Mouse (Mus musculus) T-helper 2 cell (primary cell): ENCODE measurements around the gene Ddx11.

Experiments
- in situ Hi-C: fragments of 300-600 bp; cut with MboI, MseI; formaldehyde crosslinking; loops from one replicate; pipeline ENCODE4 v1.15.1; 2025; ENCODE audit warnings: high pct_unique_total_duplicates

The Ddx11 gene

DNA sequence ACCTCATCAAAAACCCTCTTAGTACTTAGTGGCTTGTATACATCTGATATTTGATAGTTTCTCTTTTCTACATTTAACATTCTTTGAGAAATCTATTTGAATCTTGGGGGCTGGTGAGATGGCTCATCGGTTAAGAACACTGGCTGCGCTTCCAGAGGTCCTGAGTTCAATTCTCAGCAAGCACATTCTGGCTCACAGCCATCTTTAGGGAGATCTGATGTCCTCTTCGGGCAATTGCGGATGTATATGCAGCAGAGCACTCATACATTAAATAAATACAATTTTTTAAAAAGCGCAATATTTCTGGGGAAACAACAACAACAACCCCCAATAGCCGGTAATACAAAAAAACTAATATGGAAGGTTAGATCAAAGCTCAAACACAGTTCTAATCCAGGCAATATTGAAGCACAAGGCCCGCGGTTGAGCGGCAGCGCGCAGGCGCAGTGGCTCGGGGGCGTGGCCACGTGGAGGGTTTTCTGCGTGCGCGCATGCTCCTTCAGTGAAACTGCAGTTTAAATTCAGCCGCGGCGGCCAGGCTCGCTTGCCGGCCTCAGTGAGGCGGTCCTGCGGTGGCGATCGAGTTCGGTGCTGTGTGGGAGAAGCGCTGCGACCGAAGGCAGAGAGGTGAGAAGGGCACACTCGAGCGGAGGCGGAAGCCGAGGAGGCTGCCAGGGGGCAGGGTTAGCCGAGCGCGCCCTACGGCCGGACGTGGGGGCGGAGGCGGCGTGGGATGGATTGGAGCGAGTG lies at the start of gene Ddx11:
Gene Ddx11, plus strand, starts transcription at position 455 of the 750 bp plus-strand sequence.
- in situ Hi-C loops, result no loop called here

- in situ Hi-C loops, result no loop called here
Observed at GRCm38 (mm10) chr17:66073971-66074370, 49.3 kb upstream of the Ddx11 start.

- in situ Hi-C loops, result no loop called here
Observed at GRCm38 (mm10) chr17:66075827-66076173, 47.5 kb upstream of the Ddx11 start.

- in situ Hi-C loops, result no loop called here
Observed at GRCm38 (mm10) chr17:66076174-66076927, 47.0 kb upstream of the Ddx11 start.

DNA sequence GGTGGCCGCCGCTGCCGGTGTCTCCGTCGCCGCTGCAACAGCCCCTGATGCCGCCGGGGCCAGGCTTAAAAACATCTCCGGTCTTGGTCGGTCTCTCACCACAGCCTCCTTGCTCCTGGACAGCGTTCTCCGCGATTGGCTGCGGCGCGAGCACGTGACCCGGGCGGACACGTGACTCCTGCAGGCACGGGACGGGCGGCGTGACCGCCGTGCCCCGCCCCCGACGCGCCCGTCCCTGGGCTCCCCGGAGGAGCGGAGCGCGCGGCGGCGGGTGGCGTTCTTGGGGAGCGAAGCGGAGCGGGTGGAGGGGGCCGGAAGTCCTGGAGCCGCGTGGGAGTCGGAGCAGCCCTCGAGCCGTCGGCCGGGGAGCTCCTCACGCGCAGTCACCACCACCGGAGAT lies 46.4 kb upstream of the Ddx11 start, which contains the start of gene Ankrd12:
Gene Ankrd12, minus strand, starts transcription at position 156 of the 400 bp plus-strand sequence.
- in situ Hi-C loops, result no loop called here

GRCm38 (mm10) chr17:66077437-66077850 lies 45.9 kb upstream of the Ddx11 start:
- in situ Hi-C loops, result no loop called here

DNA sequence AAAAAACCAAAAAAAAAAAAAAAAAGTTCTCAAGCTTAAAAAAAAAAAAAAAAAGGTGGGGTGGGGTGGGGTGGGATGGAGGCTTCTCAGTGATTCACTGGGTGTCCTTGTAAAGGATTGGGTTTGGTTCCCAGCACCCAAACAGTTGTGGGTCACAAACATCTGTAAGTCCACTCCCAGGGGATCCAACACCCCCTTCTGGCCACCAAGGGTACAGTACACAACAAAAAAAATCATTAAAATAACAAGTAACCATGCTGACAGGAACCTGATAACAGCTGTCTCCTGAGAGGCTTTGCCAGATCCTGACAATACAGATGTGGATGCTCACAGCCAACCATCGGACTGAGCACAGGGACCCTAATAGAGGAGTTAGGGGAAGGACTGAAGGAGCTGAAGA lies 38.8 kb upstream of the Ddx11 start:
- in situ Hi-C loops, result no loop called here

DNA sequence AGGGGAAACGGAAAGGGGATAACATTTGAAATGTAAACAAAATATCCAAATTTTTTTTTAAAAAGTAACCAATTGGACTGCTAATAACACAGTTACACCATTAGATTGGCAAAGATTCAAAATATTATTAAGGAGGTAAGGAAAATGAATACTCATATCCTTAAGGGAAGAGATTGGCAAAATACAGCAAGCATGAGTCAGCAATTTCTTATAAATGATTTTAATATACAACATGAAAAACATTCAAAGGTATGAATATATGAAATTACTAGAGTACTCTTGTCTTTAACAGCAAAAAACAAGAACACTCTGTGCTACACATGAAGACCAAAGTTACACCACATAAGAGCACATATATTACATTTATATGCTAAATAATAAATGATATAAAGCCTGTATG lies 38.3 kb upstream of the Ddx11 start:
- in situ Hi-C loops, result no loop called here

DNA sequence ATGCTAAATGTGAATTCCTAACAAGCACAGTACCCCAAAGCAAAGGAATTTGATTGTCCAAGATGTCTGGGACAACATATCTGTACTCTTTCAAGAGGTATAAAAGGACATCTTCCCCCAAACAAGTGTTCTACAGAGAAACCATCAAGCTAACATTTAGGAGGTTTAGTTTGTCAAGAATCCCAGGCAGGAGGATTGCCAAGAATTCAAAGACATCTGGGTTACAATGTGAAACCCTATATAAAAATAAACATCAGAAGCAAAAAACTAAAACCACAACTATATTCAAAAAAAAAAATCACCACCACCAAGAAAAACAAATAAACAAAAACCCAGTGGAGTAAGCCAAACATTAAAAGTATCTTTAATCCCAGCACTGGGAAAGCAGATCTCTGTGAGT lies 33.1 kb upstream of the Ddx11 start:
- in situ Hi-C loops, result no loop called here

- in situ Hi-C loops, result no loop called here
Observed at GRCm38 (mm10) chr17:66091392-66091791, 31.9 kb upstream of the Ddx11 start.

DNA sequence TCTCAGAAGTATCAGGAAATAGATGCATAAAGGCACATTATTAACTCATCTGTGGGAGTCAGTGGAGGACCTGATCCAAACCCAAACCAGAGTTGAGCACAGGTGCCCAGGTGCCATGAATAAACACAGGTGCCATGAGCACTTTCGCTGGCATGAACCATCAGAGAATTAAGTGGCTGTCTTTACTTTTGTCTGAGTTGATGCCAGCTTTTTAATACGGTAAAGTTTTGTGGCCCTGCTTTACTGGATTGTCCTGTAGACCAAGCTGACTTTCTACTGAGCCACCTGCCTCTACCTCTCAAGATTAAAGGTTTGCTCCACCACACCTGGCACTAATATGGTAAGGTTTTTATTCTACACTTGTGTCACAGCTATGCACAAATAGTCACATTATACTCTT lies 31.3 kb upstream of the Ddx11 start:
- in situ Hi-C loops, result no loop called here

DNA sequence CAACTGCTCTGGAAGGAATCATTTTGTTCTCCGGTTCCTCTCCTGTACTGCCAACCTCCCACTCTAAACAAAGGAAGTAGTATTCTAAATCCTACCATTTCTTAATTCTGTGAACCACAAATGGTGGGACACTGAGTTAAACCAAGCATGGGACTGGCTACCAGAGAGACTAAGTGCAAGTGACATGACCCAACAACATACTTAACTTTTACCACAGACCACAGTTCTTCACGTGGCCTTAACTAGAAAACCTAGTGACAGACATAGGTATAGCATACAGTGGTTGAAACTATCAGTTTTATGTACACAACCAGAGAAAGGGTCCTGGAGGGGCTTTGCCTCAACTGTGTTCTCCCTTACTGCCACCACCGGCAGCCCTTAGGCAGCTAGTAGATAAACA lies 30.7 kb upstream of the Ddx11 start:
- in situ Hi-C loops, result no loop called here

DNA sequence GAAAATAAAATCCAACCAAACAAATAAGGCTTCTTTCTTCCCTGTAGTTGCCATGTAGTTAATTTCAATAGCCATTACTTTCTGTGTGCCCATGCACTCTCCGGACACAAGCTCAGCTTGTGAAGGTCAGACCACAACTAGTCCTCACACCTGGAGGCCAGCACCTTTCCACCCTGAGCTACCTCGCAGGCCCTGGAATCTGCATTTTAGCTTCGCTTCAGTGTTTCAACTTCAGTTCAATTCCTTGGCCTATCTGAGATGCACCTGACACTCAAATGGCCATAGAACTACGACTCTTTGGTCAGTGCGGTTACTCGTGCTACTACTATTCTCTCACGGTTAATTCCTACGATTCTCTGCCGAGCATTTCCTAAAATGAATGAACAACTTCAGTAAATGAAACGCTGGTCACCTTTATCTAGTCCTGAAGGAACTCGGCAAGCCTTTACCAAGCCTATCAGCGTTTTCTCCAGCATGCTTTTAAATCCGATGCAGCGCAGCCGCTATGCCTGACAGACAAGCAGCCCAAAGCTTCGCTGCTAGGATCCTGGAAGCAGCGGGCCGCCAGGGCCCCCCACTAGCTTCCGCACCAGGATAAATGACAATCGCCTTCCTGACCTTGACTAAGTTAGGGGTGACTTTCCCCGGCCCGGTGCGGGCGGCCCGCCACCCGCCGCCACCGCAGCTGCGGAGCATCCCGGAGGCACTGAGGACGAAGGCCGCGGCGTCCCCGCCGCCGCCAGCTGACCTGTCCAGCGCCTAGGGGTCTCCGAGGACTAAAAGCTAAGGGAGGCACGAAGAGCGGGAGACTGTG lies 22.5 kb upstream of the Ddx11 start:
- in situ Hi-C loops, result loop anchor here (5.0 kb wide), 1 partner anchor 153 kb away; no protein-coding TSS in a partner anchor

GRCm38 (mm10) chr17:66101380-66102330 lies 21.7 kb upstream of the Ddx11 start, which contains the start of gene Ndufv2:
Gene Ndufv2, minus strand, starts transcription at chr17:66101559.
- in situ Hi-C loops, result loop anchor here (5.0 kb wide), 1 partner anchor 154 kb away; no protein-coding TSS in a partner anchor

DNA sequence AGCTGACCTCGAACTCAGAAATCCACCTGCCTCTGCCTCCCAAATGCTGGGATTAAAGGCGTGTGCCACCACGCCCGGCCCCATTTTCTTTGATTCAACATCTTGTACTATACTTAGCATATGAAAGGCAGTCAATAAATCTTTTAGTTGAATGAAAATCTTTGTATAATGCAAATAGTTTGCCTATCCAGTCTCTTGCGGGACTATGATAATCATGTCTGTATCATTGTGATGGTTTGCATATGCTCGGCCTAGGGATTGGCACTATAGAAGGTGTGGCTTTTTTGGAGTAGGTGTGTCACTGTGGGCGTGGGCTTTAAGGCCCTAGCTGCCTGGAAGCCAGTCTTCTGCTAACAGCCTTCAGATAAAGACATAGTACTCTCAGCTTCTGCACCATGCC lies 19.2 kb upstream of the Ddx11 start:
- in situ Hi-C loops, result loop anchor here (5.0 kb wide), 1 partner anchor 157 kb away; no protein-coding TSS in a partner anchor

GRCm38 (mm10) chr17:66106601-66107267 lies 16.6 kb upstream of the Ddx11 start:
- in situ Hi-C loops, result no loop called here

- in situ Hi-C loops, result no loop called here
Observed at GRCm38 (mm10) chr17:66107466-66107865, 15.9 kb upstream of the Ddx11 start.

- in situ Hi-C loops, result no loop called here
Observed at GRCm38 (mm10) chr17:66108198-66108597, 15.1 kb upstream of the Ddx11 start.

GRCm38 (mm10) chr17:66110746-66111145 lies 12.6 kb upstream of the Ddx11 start:
- in situ Hi-C loops, result no loop called here

- in situ Hi-C loops, result no loop called here
Observed at GRCm38 (mm10) chr17:66111402-66111959, 11.8 kb upstream of the Ddx11 start, which contains the start of gene Washc1. Gene Washc1, plus strand, starts transcription at chr17:66111545.
